Mouse (Mus musculus) limb, embryonic 14.5 days (tissue): ENCODE measurements around the gene Sirt4. TPM values are rescaled to one million over a fixed set of nuclear protein-coding genes. Genes with fewer than 3 reads are reported as not detected.
"Not testable (repeated sequence)": the region's sequence is repeated elsewhere in the genome, so short reads cannot be mapped to it uniquely, and the experiment has no call there.

Experiments
- ATAC-seq: fragments of 200-750 bp; cut with Nextera tagmentation; 2 replicates; pipeline ENCODE4 v1.8.0; 2017; ENCODE audit warnings: low read depth, moderate number of reproducible peaks, moderate TSS enrichment; ENCODE audit not compliant: low FRiP score
- DNase-seq: peaks from one replicate; pipeline ENCODE4 v3.0.0-alpha.2; 2015; ENCODE audit warnings: low spot score
- H3K27ac ChIP-seq: fragments of 300-500 bp; sonication (generic); replicated peaks from 2 replicates; pipeline ENCODE4 v1.5.1; 2014; ENCODE audit warnings: low read depth, mild to moderate bottlenecking, low read length, moderate library complexity, mixed read lengths
- H3K27me3 ChIP-seq: fragments of 300-500 bp; sonication (generic); 2 replicates; pipeline ENCODE4 v1.6.1; 2014; ENCODE audit warnings: low read length, mixed read lengths; ENCODE audit not compliant: control insufficient read depth, insufficient read depth
- H3K36me3 ChIP-seq: fragments of 300-500 bp; sonication (generic); 2 replicates; pipeline ENCODE4 v1.6.1; 2014; ENCODE audit warnings: mild to moderate bottlenecking, low read length, moderate library complexity, mixed read lengths; ENCODE audit not compliant: control insufficient read depth, insufficient read depth
- H3K4me1 ChIP-seq: fragments of 300-500 bp; sonication (generic); 2 replicates; pipeline ENCODE4 v1.6.1; 2014; ENCODE audit warnings: antibody characterized with exemption, low read length, mixed read lengths; ENCODE audit not compliant: control insufficient read depth, insufficient read depth
- H3K4me2 ChIP-seq: fragments of 300-500 bp; sonication (generic); replicated peaks from 2 replicates; pipeline ENCODE4 v1.6.1; 2014; ENCODE audit warnings: low read depth, mild to moderate bottlenecking, low read length, moderate library complexity; ENCODE audit not compliant: severe bottlenecking
- H3K4me3 ChIP-seq: fragments of 300-500 bp; sonication (generic); replicated peaks from 2 replicates; pipeline ENCODE4 v1.5.1; 2014; ENCODE audit warnings: low read length
- H3K9ac ChIP-seq: fragments of 300-500 bp; sonication (generic); 2 replicates; pipeline ENCODE4 v1.6.1; 2014; ENCODE audit warnings: mild to moderate bottlenecking, low read depth, low read length, moderate library complexity; ENCODE audit not compliant: severe bottlenecking
- H3K9me3 ChIP-seq: fragments of 300-500 bp; sonication (generic); 2 replicates; pipeline ENCODE4 v1.6.1; 2016; ENCODE audit warnings: low read length; ENCODE audit not compliant: control insufficient read depth
- POLR2A ChIP-seq: fragments of 200-500 bp; IDR thresholded peaks from 2 replicates; pipeline ENCODE4 v1.8.0; 2012; ENCODE audit warnings: inconsistent platforms, mild to moderate bottlenecking, moderate library complexity, borderline replicate concordance; ENCODE audit not compliant: insufficient read depth, insufficient read length; ENCODE audit errors: extremely low read depth
- WGBS: fragments of 180-500 bp; shearing (Covaris S2); extraction: QIAGEN DNeasy Blood & Tissue Kit; methylation state at CpG from one replicate; pipeline ENCODE4 v1.1.7; 2014; 5-methylcytosine and 5-hydroxymethylcytosine counted together
- polyA plus RNA-seq, 2 experiments: library from polyadenylated mRNA; depleted of rRNA in 1 of 2; stranded (reverse) in 1 of 2; unstranded in 1 of 2; fragments of >200 nt; fragmentation: Nextera tagmentation in 1 of 2; extraction: Ambion mirVana in 1 of 2; gene quantifications; 2 replicates each; pipeline versions ENCODE4 v1.2.1 to v1.2.3; 2012 to 2014

The Sirt4 gene
- polyA plus RNA-seq, 2 experiments: 20.4 to 69.2 TPM

GRCm38 (mm10) chr5:115497033-115497432 lies 12.5 kb upstream of the Sirt4 start:
- peaks cover 12% of the 10 kb centered on the region for H3K4me1 ChIP-seq
- H3K36me3 ChIP-seq: no peaks in the 10 kb centered on the region
- no peak for TF ChIP-seq POLR2A
- WGBS: 78% methylated on average over 7 of the region's 7 CpGs
- H3K9me3 ChIP-seq: no peaks in the 10 kb centered on the region
- ATAC-seq: no peak
- no peak for DNase-seq
- no peak overlapping the region for H3K4me3 ChIP-seq
- H3K27ac ChIP-seq: no peak overlapping the region
- H3K27me3 ChIP-seq: no peaks in the 10 kb centered on the region
- no peak overlapping the region for H3K4me2 ChIP-seq
- no peak overlapping the region for H3K9ac ChIP-seq

DNA sequence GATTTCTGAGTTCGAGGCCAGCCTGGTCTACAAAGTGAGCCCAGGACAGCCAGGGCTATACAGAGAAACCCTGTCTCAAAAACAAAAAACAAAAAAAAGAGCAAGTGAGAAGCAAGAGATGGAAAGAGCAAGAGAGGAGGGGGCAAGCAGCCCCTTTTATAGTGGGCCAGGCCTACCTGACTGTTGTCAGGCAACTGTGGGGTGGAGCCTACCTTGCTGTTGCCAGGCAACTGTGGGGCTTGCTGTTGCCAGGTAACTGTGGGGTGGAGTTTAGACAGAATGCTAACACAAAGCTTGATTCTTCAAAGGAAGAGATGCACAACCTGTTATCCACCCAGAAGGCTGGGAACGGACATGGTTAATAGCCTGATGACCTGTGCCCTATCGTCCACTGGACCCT lies 11.1 kb upstream of the Sirt4 start:
- H3K27ac ChIP-seq, H3K36me3 ChIP-seq, H3K9me3 ChIP-seq, H3K9ac ChIP-seq, DNase-seq, H3K27me3 ChIP-seq, ATAC-seq, H3K4me3 ChIP-seq, H3K4me2 ChIP-seq: not testable (repeated sequence)
- WGBS: 88% methylated on average over 3 of the region's 3 CpGs
- peaks cover 22% of the 10 kb centered on the region for H3K4me1 ChIP-seq

DNA sequence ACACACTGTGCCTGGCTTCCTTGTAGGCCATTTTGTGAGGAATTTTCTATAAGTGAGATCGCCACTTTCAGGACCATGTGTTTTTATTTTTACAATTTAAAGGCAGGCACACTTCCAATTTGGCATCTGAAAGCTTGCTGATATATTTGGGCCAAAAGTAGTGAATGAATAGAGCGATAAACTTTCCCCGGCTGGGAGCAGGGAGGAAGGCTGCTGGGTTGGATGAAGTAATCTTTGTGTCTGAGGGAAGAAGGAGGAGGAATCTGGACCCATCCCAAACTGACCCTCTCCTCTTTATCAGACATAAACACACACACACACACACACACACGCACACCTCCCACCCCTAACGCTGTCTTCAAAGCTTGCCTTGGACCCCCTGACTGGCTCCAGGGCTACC lies 8.9 kb upstream of the Sirt4 start:
- Histone ChIP-seq H3K9ac (no peak overlapping the region), H3K27ac (peak overlapping the region; percentile 85), H3K4me1 (peaks cover 22% of the 10 kb centered on the region), H3K4me2 (peak overlapping the region; percentile 26; the same call in 1 of the 2 replicates), H3K9me3 (no peaks in the 10 kb centered on the region), H3K27me3 (no peaks in the 10 kb centered on the region), H3K4me3 (no peak overlapping the region), H3K36me3 (no peaks in the 10 kb centered on the region)
- no peak for TF ChIP-seq POLR2A
- peak; percentile 84 for DNase-seq
- WGBS: 21% methylated on average over 5 of the region's 5 CpGs
- no peak for ATAC-seq

DNA sequence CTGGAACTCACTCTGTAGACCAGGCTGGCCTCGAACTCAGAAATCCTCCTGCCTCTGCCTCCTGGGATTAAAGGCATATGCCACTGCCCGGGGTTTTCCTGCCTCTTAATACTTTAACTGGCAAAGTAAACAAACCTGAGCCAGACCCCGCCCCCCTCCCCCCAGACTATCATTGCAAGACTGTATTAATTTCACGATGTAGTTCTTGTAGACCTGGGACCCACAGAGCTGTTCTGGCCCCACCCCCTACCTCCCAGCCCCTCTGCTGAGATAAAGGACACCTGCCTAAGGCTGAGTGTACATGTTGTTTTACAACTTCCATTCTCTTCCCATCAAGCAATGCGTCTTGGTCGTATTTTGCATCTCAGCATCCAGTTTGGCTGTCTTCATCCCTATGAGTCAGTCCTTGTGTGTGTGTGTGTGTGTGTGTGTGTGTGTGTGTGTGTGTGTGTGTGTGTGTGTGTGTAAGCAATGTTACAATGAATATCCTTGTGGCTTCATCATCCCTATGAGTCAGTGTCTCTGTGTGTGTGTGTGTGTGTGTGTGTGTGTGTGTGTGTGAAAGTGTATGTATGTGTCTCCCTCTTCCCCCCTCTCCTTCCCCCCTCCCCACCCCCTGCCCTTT lies 8.3 kb upstream of the Sirt4 start:
- H3K27me3 ChIP-seq: no peaks in the 10 kb centered on the region
- H3K9ac ChIP-seq: no peak overlapping the region
- ATAC-seq: no peak
- DNase-seq: no peak
- no peaks in the 10 kb centered on the region for H3K36me3 ChIP-seq
- no peak overlapping the region for H3K4me3 ChIP-seq
- peak overlapping the region; percentile 85; the same call in 1 of the 2 replicates for H3K27ac ChIP-seq
- H3K9me3 ChIP-seq: no peaks in the 10 kb centered on the region
- TF ChIP-seq POLR2A: no peak
- H3K4me1 ChIP-seq: peaks cover 22% of the 10 kb centered on the region
- H3K4me2 ChIP-seq: no peak overlapping the region
- 54% methylated on average over 6 of the region's 6 CpGs for WGBS

- Histone ChIP-seq H3K9me3 (no peaks in the 10 kb centered on the region), H3K27me3 (no peaks in the 10 kb centered on the region), H3K9ac (peak overlapping the region; percentile 36; the same call in 1 of the 2 replicates), H3K4me2 (peak overlapping the region; percentile 56), H3K36me3 (no peaks in the 10 kb centered on the region), H3K27ac (peak overlapping the region; percentile 38; the same call in 1 of the 2 replicates), H3K4me3 (peak overlapping the region; percentile 23), H3K4me1 (peaks cover 22% of the 10 kb centered on the region)
- DNase-seq (peak; percentile 71), ATAC-seq (no peak)
- 2% methylated on average over 28 of the region's 28 CpGs for WGBS
- no peak for TF ChIP-seq POLR2A
Observed at GRCm38 (mm10) chr5:115491771-115492322, 7.3 kb upstream of the Sirt4 start.
